Mouse (Mus musculus): Measurements from ENCODE around the gene Pde4c.
A peak's percentile ranks its signal among the peaks of the same experiment; 100 is the strongest.

GRCm38 (mm10) chr8:70769359-70769758 is 45.8 kb downstream of the Pde4c start:
- TF ChIP-seq CTCF (IDR thresholded peaks at IDR 0.05; ENCODE audit: control insufficient read depth, insufficient read depth, insufficient replicate concordance, low read depth, low read length) = peak; percentile 96
- TF ChIP-seq POLR2A (IDR thresholded peaks at IDR 0.05; ENCODE audit: control insufficient read depth, low read depth, low read length) = no peak
